Mouse (Mus musculus) splenic B cell, adult 2 months (primary cell): ENCODE measurements around the gene Rtl8c.
"Not testable (repeated sequence)": the region's sequence is repeated elsewhere in the genome, so short reads cannot be mapped to it uniquely, and the experiment has no call there.

Experiments used
- DNase-seq: peaks from one replicate; pipeline ENCODE4 v3.0.0-alpha.2; 2011; ENCODE audit warnings: low read depth, low spot score
- H3K27me3 ChIP-seq: 2 replicates; pipeline ENCODE4 v1.6.1; 2012; ENCODE audit warnings: mild to moderate bottlenecking, low read length, moderate library complexity, mixed read lengths; ENCODE audit not compliant: control insufficient read depth, poor library complexity, insufficient read depth, severe bottlenecking
- H3K36me3 ChIP-seq: 2 replicates; pipeline ENCODE4 v1.6.1; 2012; ENCODE audit warnings: mild to moderate bottlenecking, low read length, moderate library complexity, mixed read lengths; ENCODE audit not compliant: control insufficient read depth, poor library complexity, insufficient read depth, severe bottlenecking

The Rtl8c gene

GRCm38 (mm10) chrX:53652917-53653316, 45.1 kb downstream of the Rtl8c start:
- not testable (repeated sequence) for H3K36me3 ChIP-seq, H3K27me3 ChIP-seq, DNase-seq
